In the genomic region with DNA sequence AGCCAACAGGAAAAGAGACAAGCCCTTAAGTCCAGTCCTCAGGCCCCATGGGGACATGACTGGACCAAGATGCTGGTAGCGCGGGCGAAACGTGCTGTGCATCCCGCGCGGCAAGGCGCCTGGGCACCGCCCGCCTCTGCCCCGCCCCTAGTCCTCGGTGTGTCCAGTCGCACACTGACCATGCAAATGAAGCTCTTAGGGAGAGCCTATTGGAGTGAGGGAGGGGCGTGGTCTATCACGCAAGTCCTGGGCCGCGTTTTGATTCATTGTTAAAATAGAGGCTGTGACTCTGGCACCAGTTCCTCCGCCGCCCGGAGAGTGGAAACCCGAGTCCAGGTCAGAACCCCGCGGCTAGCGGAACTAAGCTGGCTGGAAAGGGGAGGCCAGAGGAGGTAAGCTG, we compare ENCODE assay signal across 8 mouse cellular contexts. TPM values are rescaled to one million over a fixed set of nuclear protein-coding genes. Genes with fewer than 3 reads are reported as not detected.
DNase-seq lines count a peak whose midpoint lies in the region; ATAC-seq and TF ChIP-seq lines count a peak whose summit lies in the region.

A gene (plus strand): TSS at position 68 of the 400 bp plus-strand sequence.

- DNase-seq in layer of hippocampus, adult 11-12 months (ENCODE audit: low spot score): peak; percentile 72
- no peak for DNase-seq in layer of hippocampus, adult 9-10 months (ENCODE audit: low spot score)
- DNase-seq in kidney, adult 11 months: peak; percentile 88
- DNase-seq in midbrain, embryonic 14.5 days: peak; percentile 96
- DNase-seq in spleen, adult 2 months (ENCODE audit: low read depth in 1 of 2, low spot score in 2 of 2): peak in 1 of 2 experiments; percentile 46

- H3K27me3 ChIP-seq in embryonic facial prominence, embryonic 12.5 days: no peaks in the 10 kb centered on the region
- H3K27me3 ChIP-seq in limb, embryonic 12.5 days: no peaks in the 10 kb centered on the region
- no peaks in the 10 kb centered on the region for H3K27me3 ChIP-seq in midbrain, embryonic 14.5 days (ENCODE audit: control insufficient read depth, insufficient read depth, low read length)
- H3K27me3 ChIP-seq in spleen, adult 2 months (ENCODE audit: control insufficient read depth, insufficient read depth, low read length): no peaks in the 10 kb centered on the region

- H3K9ac ChIP-seq in embryonic facial prominence, embryonic 12.5 days: peak within 1 kb of the TSS; percentile 53
- H3K9ac ChIP-seq in limb, embryonic 12.5 days (replicated peaks): peak within 1 kb of the TSS; percentile 71
- peak within 1 kb of the TSS; percentile 71 for H3K9ac ChIP-seq in midbrain, embryonic 14.5 days (replicated peaks; ENCODE audit: low read length)

- TF ChIP-seq POLR2A in spleen, adult 2 months (IDR thresholded peaks at IDR 0.05; ENCODE audit: low read depth, low read length): no peak

- whole genome bisulfite sequencing in embryonic facial prominence, embryonic 12.5 days: under 1% methylated on average over 24 of the region's 24 CpGs
- WGBS in limb, embryonic 12.5 days: 0% methylated on average over 24 of the region's 24 CpGs
- 1% methylated on average over 24 of the region's 24 CpGs for WGBS in midbrain, embryonic 14.5 days
- 1% methylated on average over 24 of the region's 24 CpGs for WGBS in spleen, adult 2 months

- H3K36me3 ChIP-seq in embryonic facial prominence, embryonic 12.5 days: 0 out of 2 replicates have a peak, but pooled peaks cover 5% of the 10 kb centered on the region
- peaks cover 19% of the 10 kb centered on the region for H3K36me3 ChIP-seq in limb, embryonic 12.5 days
- peaks cover 14% of the 10 kb centered on the region for H3K36me3 ChIP-seq in midbrain, embryonic 14.5 days (ENCODE audit: control insufficient read depth, insufficient read depth, low read length)
- no peaks in the 10 kb centered on the region for H3K36me3 ChIP-seq in spleen, adult 2 months (ENCODE audit: control insufficient read depth, insufficient read depth, low read length)

- peak within 1 kb of the TSS; percentile 49 for H3K4me3 ChIP-seq in embryonic facial prominence, embryonic 12.5 days
- H3K4me3 ChIP-seq in limb, embryonic 12.5 days (replicated peaks): peak within 1 kb of the TSS; percentile 55
- H3K4me3 ChIP-seq in midbrain, embryonic 14.5 days (replicated peaks; ENCODE audit: low read depth, low read length): peak within 1 kb of the TSS; percentile 57
- H3K4me3 ChIP-seq in spleen, adult 2 months (ENCODE audit: extremely low read depth, insufficient read depth, insufficient read length): peak within 1 kb of the TSS; percentile 14; the same call in 1 of the 2 replicates

- H3K4me2 ChIP-seq in embryonic facial prominence, embryonic 12.5 days (replicated peaks): peak within 1 kb of the TSS; percentile 60
- peak within 1 kb of the TSS; percentile 73 for H3K4me2 ChIP-seq in limb, embryonic 12.5 days
- peak within 1 kb of the TSS; percentile 65 for H3K4me2 ChIP-seq in midbrain, embryonic 14.5 days (ENCODE audit: low read length)

- peak within 1 kb of the TSS; percentile 73 for H3K27ac ChIP-seq in embryonic facial prominence, embryonic 12.5 days
- peak within 1 kb of the TSS; percentile 75 for H3K27ac ChIP-seq in limb, embryonic 12.5 days
- H3K27ac ChIP-seq in midbrain, embryonic 14.5 days (replicated peaks; ENCODE audit: low read depth, low read length): peak within 1 kb of the TSS; percentile 72
- no peak within 1 kb of the TSS for H3K27ac ChIP-seq in spleen, adult 2 months (ENCODE audit: insufficient read depth, low read length)

- no peak for TF ChIP-seq CTCF in spleen, adult 2 months (IDR thresholded peaks at IDR 0.05; ENCODE audit: extremely low read depth, insufficient read depth, insufficient read length, insufficient replicate concordance)

- peak; percentile 95 for ATAC-seq in embryonic facial prominence, embryonic 12.5 days (ENCODE audit: insufficient number of reproducible peaks, insufficient read depth, low FRiP score, low TSS enrichment)
- peak; percentile 96 for ATAC-seq in granulocyte monocyte progenitor cell, adult 5-6 weeks (replicated peaks; ENCODE audit: poor library complexity, severe bottlenecking)
- ATAC-seq in limb, embryonic 12.5 days (ENCODE audit: insufficient number of reproducible peaks, insufficient read depth, low FRiP score, low TSS enrichment, low read depth): peak; percentile 96
- peak; percentile 96 for ATAC-seq in midbrain, embryonic 14.5 days (ENCODE audit: low FRiP score, low TSS enrichment)

- peaks cover 10% of the 10 kb centered on the region for H3K4me1 ChIP-seq in embryonic facial prominence, embryonic 12.5 days
- peaks cover 21% of the 10 kb centered on the region for H3K4me1 ChIP-seq in limb, embryonic 12.5 days (replicated peaks)
- peaks cover 14% of the 10 kb centered on the region for H3K4me1 ChIP-seq in midbrain, embryonic 14.5 days (ENCODE audit: control insufficient read depth, insufficient read depth, low read length)
- peaks cover 2% of the 10 kb centered on the region; the same call in 1 of the 2 replicates for H3K4me1 ChIP-seq in spleen, adult 2 months (ENCODE audit: control insufficient read depth, insufficient read depth, insufficient read length)

- no peaks in the 10 kb centered on the region for H3K9me3 ChIP-seq in embryonic facial prominence, embryonic 12.5 days
- H3K9me3 ChIP-seq in limb, embryonic 12.5 days: no peaks in the 10 kb centered on the region
- no peaks in the 10 kb centered on the region for H3K9me3 ChIP-seq in midbrain, embryonic 14.5 days (ENCODE audit: control insufficient read depth, low read length)

RNA-seq across cellular contexts. Expression of the gene that starts here (rescaled TPM):
- polyA plus RNA-seq in embryonic facial prominence, embryonic 12.5 days (2016; fragmentation: Nextera tagmentation; extraction: Ambion mirVana): 41.5 and 48.1 TPM in 2 replicates
- total RNA-seq in granulocyte monocyte progenitor cell, adult 5-6 weeks (2014; fragmentation: Nextera tagmentation): 44.7 and 55.4 TPM in 2 replicates
- total RNA-seq in granulocyte monocyte progenitor cell, adult 5-6 weeks (2017): 20.6 and 32.3 TPM in 2 replicates
- polyA plus RNA-seq in limb, embryonic 12.5 days (2016; fragmentation: Nextera tagmentation; extraction: Ambion mirVana): 37.9 and 42.2 TPM in 2 replicates
- polyA plus RNA-seq in midbrain, embryonic 14.5 days (2014; fragmentation: Nextera tagmentation; extraction: Ambion mirVana): 42.5 and 46.5 TPM in 2 replicates
- 40.9 and 44.8 TPM in 2 replicates for polyA plus RNA-seq in spleen, adult 2 months (2012; rRNA removed)
